Mouse (Mus musculus) megakaryocyte, embryonic 14.5 days (primary cell): ENCODE measurements around the gene Sesn2.

Source experiments
- FLI1 ChIP-seq: IDR thresholded peaks from 2 replicates; pipeline ENCODE4 v1.6.1; 2012; ENCODE audit warnings: low read length, inconsistent platforms, mixed read lengths
- GATA1 ChIP-seq: IDR thresholded peaks from 3 replicates; pipeline ENCODE4 v1.6.1; 2012; ENCODE audit warnings: mixed read lengths, low read length, inconsistent platforms, borderline replicate concordance

DNA sequence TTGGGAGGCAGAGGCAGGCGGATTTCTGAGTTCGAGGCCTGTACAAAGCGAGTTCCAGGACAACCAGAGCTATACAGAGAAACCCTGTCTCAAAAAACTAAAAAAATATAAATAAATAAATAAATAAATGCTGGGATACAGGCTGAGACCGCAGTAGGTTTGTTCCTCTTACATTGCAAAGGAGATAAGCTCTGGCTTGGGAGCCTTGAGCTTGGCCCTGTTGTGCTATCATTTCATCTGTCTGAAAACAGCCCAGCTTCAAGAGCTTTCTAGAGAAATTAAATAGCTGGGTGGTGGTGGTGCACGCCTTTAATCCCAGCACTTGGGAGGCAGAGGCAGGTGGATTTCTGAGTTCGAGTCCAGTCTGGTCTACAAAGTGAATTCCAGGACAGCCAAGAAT, 8.7 kb downstream of the Sesn2 start:
- TF ChIP-seq GATA1, result no peak
- no peak for TF ChIP-seq FLI1
